Mouse (Mus musculus): ENCODE data around the gene Srsf1. TPM values are rescaled to one million over a fixed set of nuclear protein-coding genes. Genes with fewer than 3 reads are reported as not detected.
A peak's percentile ranks its signal among the peaks of the same experiment; 100 is the strongest.

The Srsf1 gene
- polyA plus RNA-seq, 1 experiment from 2014 or later: 70.7 TPM

DNA sequence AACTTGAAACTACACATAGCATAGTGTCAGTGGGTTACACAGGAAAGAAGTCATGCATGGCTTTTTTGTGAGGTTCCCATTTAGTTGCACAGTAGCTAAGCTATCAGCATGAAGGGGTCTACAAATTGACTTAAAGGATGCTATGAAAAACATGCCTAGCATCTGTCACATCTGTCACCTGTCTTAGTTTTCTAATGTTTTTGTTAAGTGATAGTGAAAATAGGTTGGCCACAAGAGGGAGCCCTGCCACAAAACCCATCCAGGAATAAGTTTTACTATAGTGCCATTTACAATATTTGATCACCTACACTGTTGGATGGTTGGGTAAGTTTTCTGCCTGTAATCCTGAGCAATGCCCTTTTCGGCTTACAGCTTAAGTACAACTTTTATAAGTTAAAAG is 7.4 kb downstream of the Srsf1 start:
- Histone ChIP-seq H3K4me2 (replicated peaks; ENCODE audit: low read depth) (no peak overlapping the region), H3K9ac (ENCODE audit: low read depth, low read length) (no peak overlapping the region), H3K4me3 (ENCODE audit: low read depth, low read length) (no peak overlapping the region), H3K27ac (ENCODE audit: low read depth, low read length) (no peak overlapping the region), H3K36me3 (ENCODE audit: control insufficient read depth, insufficient read depth) (peaks cover 12% of the 10 kb centered on the region; the same call in 1 of the 2 replicates), H3K4me1 (replicated peaks; ENCODE audit: control insufficient read depth, insufficient read depth, low read length) (no peaks in the 10 kb centered on the region), H3K9me3 (ENCODE audit: control insufficient read depth) (no peaks in the 10 kb centered on the region), H3K27me3 (replicated peaks; ENCODE audit: control insufficient read depth, insufficient read depth, low read length) (no peaks in the 10 kb centered on the region)
- WGBS: 56% methylated on average over 1 of the region's 1 CpGs
- TF ChIP-seq CTCF (IDR thresholded peaks at IDR 0.05; ENCODE audit: low read depth): peak; percentile 78
- peak; percentile 28; the same call in 1 of the 2 replicates for ATAC-seq

- no peak for ATAC-seq
- Histone ChIP-seq H3K27me3 (replicated peaks; ENCODE audit: control insufficient read depth, insufficient read depth, low read length) (no peaks in the 10 kb centered on the region), H3K4me2 (replicated peaks; ENCODE audit: low read depth) (no peak overlapping the region), H3K9ac (ENCODE audit: low read depth, low read length) (no peak overlapping the region), H3K36me3 (ENCODE audit: control insufficient read depth, insufficient read depth) (0 out of 2 replicates have a peak, but pooled peaks cover 4% of the 10 kb centered on the region), H3K27ac (ENCODE audit: low read depth, low read length) (no peak overlapping the region), H3K4me1 (replicated peaks; ENCODE audit: control insufficient read depth, insufficient read depth, low read length) (no peaks in the 10 kb centered on the region), H3K9me3 (ENCODE audit: control insufficient read depth) (no peaks in the 10 kb centered on the region), H3K4me3 (ENCODE audit: low read depth, low read length) (no peak overlapping the region)
- 75% methylated on average over 2 of the region's 2 CpGs for whole genome bisulfite sequencing
- TF ChIP-seq CTCF (IDR thresholded peaks at IDR 0.05; ENCODE audit: low read depth): no peak
These were observed 8.6 kb downstream of the Srsf1 start for GRCm38 (mm10) chr11:88055777-88056176.

GRCm38 (mm10) chr11:88057788-88058187 is 10.6 kb downstream of the Srsf1 start:
- H3K27me3 ChIP-seq (replicated peaks; ENCODE audit: control insufficient read depth, insufficient read depth, low read length): no peaks in the 10 kb centered on the region
- TF ChIP-seq CTCF (IDR thresholded peaks at IDR 0.05; ENCODE audit: low read depth): peak; percentile 35

GRCm38 (mm10) chr11:88059141-88059540 is 12.0 kb downstream of the Srsf1 start:
- 48% methylated on average over 2 of the region's 2 CpGs for WGBS
- Histone ChIP-seq H3K27me3 (replicated peaks; ENCODE audit: control insufficient read depth, insufficient read depth, low read length) (no peaks in the 10 kb centered on the region), H3K36me3 (ENCODE audit: control insufficient read depth, insufficient read depth) (no peaks in the 10 kb centered on the region), H3K4me3 (ENCODE audit: low read depth, low read length) (no peak overlapping the region), H3K27ac (ENCODE audit: low read depth, low read length) (no peak overlapping the region), H3K4me1 (replicated peaks; ENCODE audit: control insufficient read depth, insufficient read depth, low read length) (no peaks in the 10 kb centered on the region), H3K9me3 (ENCODE audit: control insufficient read depth) (no peaks in the 10 kb centered on the region), H3K4me2 (replicated peaks; ENCODE audit: low read depth) (no peak overlapping the region), H3K9ac (ENCODE audit: low read depth, low read length) (no peak overlapping the region)
- peak; percentile 71 for ATAC-seq
- TF ChIP-seq CTCF (IDR thresholded peaks at IDR 0.05; ENCODE audit: low read depth): peak; percentile 94

More at GRCm38 (mm10) chr11:88057788-88058187, 10.6 kb downstream of the Srsf1 start:
- Histone ChIP-seq H3K4me3 (ENCODE audit: low read depth, low read length) (no peak overlapping the region), H3K4me2 (replicated peaks; ENCODE audit: low read depth) (no peak overlapping the region), H3K9ac (ENCODE audit: low read depth, low read length) (no peak overlapping the region), H3K4me1 (replicated peaks; ENCODE audit: control insufficient read depth, insufficient read depth, low read length) (no peaks in the 10 kb centered on the region), H3K36me3 (ENCODE audit: control insufficient read depth, insufficient read depth) (no peaks in the 10 kb centered on the region), H3K9me3 (ENCODE audit: control insufficient read depth) (no peaks in the 10 kb centered on the region), H3K27ac (ENCODE audit: low read depth, low read length) (no peak overlapping the region)
- whole genome bisulfite sequencing: 70% methylated on average over 2 of the region's 2 CpGs
- no peak for ATAC-seq

- no peaks in the 10 kb centered on the region for H3K9me3 ChIP-seq (ENCODE audit: control insufficient read depth)
- H3K4me2 ChIP-seq (replicated peaks; ENCODE audit: low read depth): no peak overlapping the region
- H3K27ac ChIP-seq (ENCODE audit: low read depth, low read length): no peak overlapping the region
- no peak overlapping the region for H3K4me3 ChIP-seq (ENCODE audit: low read depth, low read length)
- TF ChIP-seq CTCF (IDR thresholded peaks at IDR 0.05; ENCODE audit: low read depth): peak; percentile 55
- ATAC-seq: no peak
- no peaks in the 10 kb centered on the region for H3K36me3 ChIP-seq (ENCODE audit: control insufficient read depth, insufficient read depth)
- 91% methylated on average over 2 of the region's 2 CpGs for WGBS
- H3K4me1 ChIP-seq (replicated peaks; ENCODE audit: control insufficient read depth, insufficient read depth, low read length): no peaks in the 10 kb centered on the region
- no peaks in the 10 kb centered on the region for H3K27me3 ChIP-seq (replicated peaks; ENCODE audit: control insufficient read depth, insufficient read depth, low read length)
- no peak overlapping the region for H3K9ac ChIP-seq (ENCODE audit: low read depth, low read length)
These were observed 14.9 kb downstream of the Srsf1 start for GRCm38 (mm10) chr11:88061892-88062625.

DNA sequence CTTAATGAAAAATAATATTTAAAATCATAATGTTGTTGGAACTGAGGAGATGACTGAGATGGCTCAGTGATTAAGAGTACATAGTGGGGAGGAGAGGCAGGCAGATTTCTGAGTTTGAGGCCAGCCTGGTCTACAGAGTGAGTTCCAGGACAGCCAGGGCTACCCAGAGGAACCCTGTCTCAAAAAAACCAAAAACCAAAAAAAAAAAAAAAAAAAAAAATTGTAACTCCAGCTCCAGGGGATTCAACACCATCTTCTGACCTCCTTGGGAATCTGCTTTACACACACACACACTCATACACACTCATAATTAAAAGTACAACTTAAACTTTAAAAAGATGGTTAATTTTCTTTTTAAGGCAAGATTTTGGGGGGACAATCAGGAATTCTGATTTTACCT is 18.6 kb downstream of the Srsf1 start:
- no peak for ATAC-seq
- Histone ChIP-seq H3K4me2 (replicated peaks; ENCODE audit: low read depth) (no peak overlapping the region), H3K27ac (ENCODE audit: low read depth, low read length) (no peak overlapping the region), H3K9ac (ENCODE audit: low read depth, low read length) (no peak overlapping the region), H3K27me3 (replicated peaks; ENCODE audit: control insufficient read depth, insufficient read depth, low read length) (no peaks in the 10 kb centered on the region), H3K36me3 (ENCODE audit: control insufficient read depth, insufficient read depth) (no peaks in the 10 kb centered on the region), H3K9me3 (ENCODE audit: control insufficient read depth) (no peaks in the 10 kb centered on the region), H3K4me1 (replicated peaks; ENCODE audit: control insufficient read depth, insufficient read depth, low read length) (no peaks in the 10 kb centered on the region), H3K4me3 (ENCODE audit: low read depth, low read length) (no peak overlapping the region)
- TF ChIP-seq CTCF (IDR thresholded peaks at IDR 0.05; ENCODE audit: low read depth): no peak

All from intestine, postnatal 0 days (tissue).